Mouse (Mus musculus): ENCODE measurements around the gene Aebp1. TPM values are rescaled to one million over a fixed set of nuclear protein-coding genes. Genes with fewer than 3 reads are reported as not detected.

Aebp1 gene
- polyA plus RNA-seq, 1 experiment from 2014 or later, result 12.5 TPM

- TF ChIP-seq CTCF (IDR thresholded peaks at IDR 0.05), result no peak
- no peak for DNase-seq (ENCODE audit: low read depth, low spot score)
- no peak for ATAC-seq
- ChIA-PET CTCF (interaction anchor here (0.9 to 2.5 kb wide), 9 partner anchors 9 to 124 kb away, joined by 3 to 12 read pairs (median 4); partner anchors contain the start of gene Ykt6), POLR2A (no interaction called here)
- no peaks in the 10 kb centered on the region for H3K27me3 ChIP-seq
- in situ Hi-C loops (cut with MboI; ENCODE audit: low pct_unique_long_range_greater_than_20kb), result loop anchor here (25.0 kb wide), 1 partner anchor 426 kb away; no protein-coding TSS in a partner anchor
Observed at GRCm38 (mm10) chr11:5913256-5913655, 51.5 kb downstream of the Aebp1 start.

GRCm38 (mm10) chr11:5913936-5914335 lies 52.2 kb downstream of the Aebp1 start:
- ChIA-PET CTCF (interaction anchor here (1.3 to 2.5 kb wide), 6 partner anchors 10 to 78 kb away, joined by 4 to 12 read pairs (median 6); partner anchors contain the start of gene Ykt6), POLR2A (no interaction called here)
- DNase-seq (ENCODE audit: low read depth, low spot score), result no peak
- ATAC-seq, result no peak
- no peaks in the 10 kb centered on the region for H3K27me3 ChIP-seq
- in situ Hi-C loops (cut with MboI; ENCODE audit: low pct_unique_long_range_greater_than_20kb), result loop anchor here (25.0 kb wide), 1 partner anchor 427 kb away; no protein-coding TSS in a partner anchor
- no peak for TF ChIP-seq CTCF (IDR thresholded peaks at IDR 0.05)

GRCm38 (mm10) chr11:5914940-5915339 lies 53.2 kb downstream of the Aebp1 start:
- TF ChIP-seq CTCF (IDR thresholded peaks at IDR 0.05), result no peak
- ChIA-PET POLR2A (no interaction called here), CTCF (interaction anchor here (1.3 to 1.4 kb wide), 2 partner anchors 29 to 79 kb away, joined by 5 to 6 read pairs; no protein-coding TSS in a partner anchor)
- DNase-seq (ENCODE audit: low read depth, low spot score), result no peak
- no peak for ATAC-seq
- no peaks in the 10 kb centered on the region for H3K27me3 ChIP-seq
- in situ Hi-C loops (cut with MboI; ENCODE audit: low pct_unique_long_range_greater_than_20kb), result loop anchor here (25.0 kb wide), 1 partner anchor 428 kb away; no protein-coding TSS in a partner anchor

GRCm38 (mm10) chr11:5915429-5916177 lies 53.9 kb downstream of the Aebp1 start:
- peaks cover 1% of the 10 kb centered on the region for H3K27me3 ChIP-seq
- in situ Hi-C loops (cut with MboI; ENCODE audit: low pct_unique_long_range_greater_than_20kb), result loop anchor here (25.0 kb wide), 1 partner anchor 428 kb away; no protein-coding TSS in a partner anchor
- DNase-seq (ENCODE audit: low read depth, low spot score), result no peak
- TF ChIP-seq CTCF (IDR thresholded peaks at IDR 0.05), result no peak
- ChIA-PET CTCF (interaction anchor here (1.3 to 2.5 kb wide), 3 partner anchors 11 to 79 kb away, joined by 5 to 8 read pairs (median 6); no protein-coding TSS in a partner anchor), POLR2A (no interaction called here)
- no peak for ATAC-seq

- H3K27me3 ChIP-seq, result peaks cover 7% of the 10 kb centered on the region
- DNase-seq (ENCODE audit: low read depth, low spot score) (no peak), ATAC-seq (no peak)
- POLR2A ChIA-PET, result no interaction called here
- in situ Hi-C loops (cut with MboI; ENCODE audit: low pct_unique_long_range_greater_than_20kb), result loop anchor here (25.0 kb wide), 1 partner anchor 429 kb away; no protein-coding TSS in a partner anchor
- CTCF ChIA-PET, result interaction anchor here (1.4 to 2.5 kb wide), 2 partner anchors 12 to 80 kb away, joined by 6 to 8 read pairs; no protein-coding TSS in a partner anchor
- TF ChIP-seq CTCF (IDR thresholded peaks at IDR 0.05), result no peak
Observed at GRCm38 (mm10) chr11:5916178-5916548, 54.4 kb downstream of the Aebp1 start.

- no peak for ATAC-seq
- in situ Hi-C loops (cut with MboI; ENCODE audit: low pct_unique_long_range_greater_than_20kb), result loop anchor here (25.0 kb wide), 1 partner anchor 431 kb away; no protein-coding TSS in a partner anchor
- CTCF ChIA-PET, result interaction anchor here (1.4 kb wide), 1 partner anchor 32 kb away, joined by 5 read pairs; no protein-coding TSS in a partner anchor
Observed at GRCm38 (mm10) chr11:5918111-5918510, 56.4 kb downstream of the Aebp1 start.

GRCm38 (mm10) chr11:5919606-5920005 lies 57.9 kb downstream of the Aebp1 start:
- in situ Hi-C loops (cut with MboI; ENCODE audit: low pct_unique_long_range_greater_than_20kb), result loop anchor here (25.0 kb wide), 1 partner anchor 432 kb away; no protein-coding TSS in a partner anchor
- ATAC-seq, result no peak
- TF ChIP-seq CTCF (IDR thresholded peaks at IDR 0.05), result no peak
- DNase-seq (ENCODE audit: low read depth, low spot score), result no peak
- ChIA-PET CTCF (interaction anchor here (1.7 kb wide), 1 partner anchor 12 kb away, joined by 4 read pairs; no protein-coding TSS in a partner anchor), POLR2A (no interaction called here)
- H3K27me3 ChIP-seq, result peaks cover 19% of the 10 kb centered on the region

More at GRCm38 (mm10) chr11:5918111-5918510, 56.4 kb downstream of the Aebp1 start:
- H3K27me3 ChIP-seq, result peaks cover 14% of the 10 kb centered on the region
- TF ChIP-seq CTCF (IDR thresholded peaks at IDR 0.05), result no peak
- POLR2A ChIA-PET, result no interaction called here
- no peak for DNase-seq (ENCODE audit: low read depth, low spot score)

GRCm38 (mm10) chr11:5920323-5920960 lies 58.7 kb downstream of the Aebp1 start:
- TF ChIP-seq CTCF (IDR thresholded peaks at IDR 0.05), result no peak
- ATAC-seq (no peak), DNase-seq (ENCODE audit: low read depth, low spot score) (no peak)
- ChIA-PET CTCF (interaction anchor here (1.0 to 1.7 kb wide), 2 partner anchors 11 to 21 kb away, joined by 3 to 4 read pairs; no protein-coding TSS in a partner anchor), POLR2A (no interaction called here)
- in situ Hi-C loops (cut with MboI; ENCODE audit: low pct_unique_long_range_greater_than_20kb), result loop anchor here (25.0 kb wide), 1 partner anchor 433 kb away; no protein-coding TSS in a partner anchor
- peaks cover 19% of the 10 kb centered on the region for H3K27me3 ChIP-seq

Other genes starting within 250 kb of the Aebp1 start
- gene Mrps24, start 146.3 kb upstream of the Aebp1 start, polyA plus RNA-seq (2021), result 98.7 TPM
- gene Urgcp, start 99.6 kb upstream of the Aebp1 start, polyA plus RNA-seq (2021), result 25.5 TPM
- gene Dbnl, start 73.5 kb upstream of the Aebp1 start, polyA plus RNA-seq (2021), result 120 TPM
- gene Pgam2, start 58.2 kb upstream of the Aebp1 start, polyA plus RNA-seq (2021), result 7.7 TPM
- 47.5 TPM for gene Polm, start 23.9 kb upstream of the Aebp1 start, polyA plus RNA-seq (2021)
- 76.9 TPM for gene Pold2, start 16.3 kb downstream of the Aebp1 start, polyA plus RNA-seq (2021)
- gene Myl7, start 36.8 kb downstream of the Aebp1 start, polyA plus RNA-seq (2021), result not detected
- gene Gck, start 88.1 kb downstream of the Aebp1 start, polyA plus RNA-seq (2021), result 0.33 TPM
- gene Ykt6, start 93.7 kb downstream of the Aebp1 start, polyA plus RNA-seq (2021), result 94.5 TPM
- 9.6 TPM for gene Camk2b, start 204.4 kb downstream of the Aebp1 start, polyA plus RNA-seq (2021)

Measured in Patski (cell line).